Mouse (Mus musculus): Measurements from ENCODE around the gene Mettl8. TPM values are rescaled to one million over a fixed set of nuclear protein-coding genes. Genes with fewer than 3 reads are reported as not detected.
A peak's percentile ranks its signal among the peaks of the same experiment; 100 is the strongest.

Mettl8 gene
- total and polyA plus RNA-seq, 3 experiments = 7.5 to 9.2 (median 7.8) TPM

GRCm38 (mm10) chr2:71056115-71056835 lies 892 bp upstream of the Mettl8 start (continued):
- TF ChIP-seq ELF1 (IDR thresholded peaks at IDR 0.05; ENCODE audit: low read depth, low read length) = no peak
- no peak for TF ChIP-seq EP300 (IDR thresholded peaks at IDR 0.05; ENCODE audit: low read length)
- TF ChIP-seq KAT2A (IDR thresholded peaks at IDR 0.05; ENCODE audit: insufficient replicate concordance, low read length) = no peak
- TF ChIP-seq RAD21 (IDR thresholded peaks at IDR 0.05; ENCODE audit: low read depth, low read length) = no peak; the same call in 1 of the 2 replicates
- TF ChIP-seq MXI1 (IDR thresholded peaks at IDR 0.05; ENCODE audit: low read depth, low read length) = peak; percentile 62; the same call in 1 of the 2 replicates
- TF ChIP-seq POLR2A (IDR thresholded peaks at IDR 0.05; ENCODE audit: low read depth, low read length) = no peak
- no peak for TF ChIP-seq MAZ (IDR thresholded peaks at IDR 0.05; ENCODE audit: low read depth, low read length)
- TF ChIP-seq TCF12 (IDR thresholded peaks at IDR 0.05; ENCODE audit: low read depth, low read length) = no peak

GRCm38 (mm10) chr2:71054716-71055115 lies 667 bp downstream of the Mettl8 start:
- H3K4me1 ChIP-seq (ENCODE audit: control insufficient read depth in 1 of 2, insufficient read depth in 2 of 2) = peaks cover 9 to 23% of the 10 kb centered on the region in 2 experiments
- no peak overlapping the region for H3K27ac ChIP-seq (ENCODE audit: insufficient read depth, low read depth)
- peak overlapping the region; percentile 88 for H3K4me2 ChIP-seq (ENCODE audit: insufficient read depth, low read depth, poor library complexity, severe bottlenecking)
- no peaks in the 10 kb centered on the region for H3K27me3 ChIP-seq (replicated peaks)
- H3K9me3 ChIP-seq (replicated peaks; ENCODE audit: low read length) = peaks cover 5% of the 10 kb centered on the region
- DNase-seq (ENCODE audit: extremely low read depth) = peak; percentile 12
- in situ Hi-C loops (cut with MboI; ENCODE audit: low pct_ligation_motif_present, low pct_unique_long_range_greater_than_20kb, low sequenced_read_pairs) (no loop called here), dilution Hi-C loops (cut with MboI; ENCODE audit: extremely low pct_ligation_motif_present, extremely low pct_unique_long_range_greater_than_20kb, low sequenced_read_pairs) (no loop called here)
- H3K9ac ChIP-seq (ENCODE audit: insufficient read depth, low read depth) = peak overlapping the region; percentile 67
- H3K36me3 ChIP-seq (replicated peaks in 1 of 2; ENCODE audit: control insufficient read depth in 1 of 2, insufficient read depth in 1 of 2, low read length in 1 of 2) = peaks cover 10 to 23% of the 10 kb centered on the region in 2 experiments
- TF ChIP-seq USF1 (IDR thresholded peaks at IDR 0.05; ENCODE audit: low read depth, low read length) (no peak), PAX5 (IDR thresholded peaks at IDR 0.05; ENCODE audit: low read length) (no peak), MEF2A (IDR thresholded peaks at IDR 0.05; ENCODE audit: borderline replicate concordance, low read depth, low read length) (no peak), MAX (IDR thresholded peaks at IDR 0.05; ENCODE audit: low read length) (no peak), HCFC1 (IDR thresholded peaks at IDR 0.05; ENCODE audit: low read depth, low read length) (no peak; the same call in 1 of the 2 replicates), MAFK (IDR thresholded peaks at IDR 0.05; ENCODE audit: insufficient replicate concordance, low read length) (no peak), CHD2 (IDR thresholded peaks at IDR 0.05; ENCODE audit: low read length) (no peak), RCOR1 (conservative IDR thresholded peaks at IDR 0.05; ENCODE audit: low read depth, low read length) (no peak), CHD1 (IDR thresholded peaks at IDR 0.05; ENCODE audit: low read depth, low read length) (no peak), POLR2A (IDR thresholded peaks at IDR 0.05; ENCODE audit: low read depth, low read length) (no peak), MXI1 (IDR thresholded peaks at IDR 0.05; ENCODE audit: low read depth, low read length) (no peak), POLR2AphosphoS2 (IDR thresholded peaks at IDR 0.05; ENCODE audit: low read depth, low read length) (no peak), RAD21 (IDR thresholded peaks at IDR 0.05; ENCODE audit: low read depth, low read length) (no peak), UBTF (IDR thresholded peaks at IDR 0.05; ENCODE audit: low read depth, low read length) (no peak), E2F4 (IDR thresholded peaks at IDR 0.05; ENCODE audit: insufficient replicate concordance, low read depth, low read length) (no peak), TBP (conservative IDR thresholded peaks at IDR 0.05; ENCODE audit: low read depth, low read length) (no peak), JUND (conservative IDR thresholded peaks at IDR 0.05; ENCODE audit: low read depth, low read length) (no peak)
- peak overlapping the region; percentile 70 to 96 (median 79) for H3K4me3 ChIP-seq (replicated peaks in 1 of 3; ENCODE audit: low read depth in 2 of 3, low read length in 2 of 3, poor library complexity in 1 of 3)
- H3K79me2 ChIP-seq (replicated peaks; ENCODE audit: control insufficient read depth, extremely low read depth, insufficient read depth, poor library complexity, severe bottlenecking) = no peaks in the 10 kb centered on the region
